Mouse (Mus musculus) MEL (cell line): ENCODE data around the gene Grik4. TPM values are rescaled to one million over a fixed set of nuclear protein-coding genes. Genes with fewer than 3 reads are reported as not detected.

ENCODE experiments used
- DNase-seq: peaks from one replicate; pipeline ENCODE4 v3.0.0; 2011; ENCODE audit warnings: low read depth, low spot score
- H3K27ac ChIP-seq: 2 replicates; pipeline ENCODE4 v1.5.1; 2012; ENCODE audit warnings: low read depth, mild to moderate bottlenecking, control low read depth, low read length, moderate library complexity; ENCODE audit not compliant: control insufficient read depth
- H3K27me3 ChIP-seq, 2 experiments: fragments of 150-350 bp in 1 of 2; sonication (generic) in 1 of 2; 2 replicates each; pipeline ENCODE4 v1.6.1; 2012; ENCODE audit warnings: low read length in 2 of 2, mild to moderate bottlenecking in 2 of 2, improper control_type of control experiment in 1 of 2, moderate library complexity in 1 of 2; ENCODE audit not compliant: insufficient read depth in 2 of 2, control insufficient read depth in 1 of 2
- H3K36me3 ChIP-seq, 2 experiments: 2 replicates each; pipeline ENCODE4 v1.6.1; 2012 to 2014; ENCODE audit warnings: low read length in 2 of 2, improper control_type of control experiment in 1 of 2, inconsistent platforms in 1 of 2, mild to moderate bottlenecking in 1 of 2; ENCODE audit not compliant: insufficient read depth in 2 of 2, control insufficient read depth in 1 of 2
- H3K4me1 ChIP-seq, 2 experiments: fragments of 150-350 bp in 1 of 2; sonication (generic) in 1 of 2; 2 replicates each; pipeline ENCODE4 v1.6.1; 2012; ENCODE audit warnings: low read length in 2 of 2, improper control_type of control experiment in 1 of 2, mild to moderate bottlenecking in 1 of 2; ENCODE audit not compliant: insufficient read depth in 2 of 2, control insufficient read depth in 1 of 2
- H3K4me3 ChIP-seq, 2 experiments: fragments of 150-350 bp in 1 of 2; sonication (generic) in 1 of 2; 2 replicates each; pipeline ENCODE4 v1.5.1; 2012; ENCODE audit warnings: low read depth in 2 of 2, low read length in 2 of 2, mild to moderate bottlenecking in 2 of 2, moderate library complexity in 2 of 2, control low read depth in 1 of 2, improper control_type of control experiment in 1 of 2; ENCODE audit not compliant: control insufficient read depth in 1 of 2, insufficient read depth in 1 of 2
- H3K79me2 ChIP-seq: 2 replicates; pipeline ENCODE4 v1.6.1; 2012; ENCODE audit warnings: mild to moderate bottlenecking, low read length, moderate library complexity; ENCODE audit not compliant: control insufficient read depth, poor library complexity, insufficient read depth
- H3K9ac ChIP-seq: 2 replicates; pipeline ENCODE4 v1.6.1; 2012; ENCODE audit warnings: low read depth, mild to moderate bottlenecking, control low read depth, low read length, moderate library complexity; ENCODE audit not compliant: control insufficient read depth, poor library complexity, severe bottlenecking
- H3K9me3 ChIP-seq: fragments of 150-350 bp; sonication (generic); replicated peaks from 2 replicates; pipeline ENCODE4 v1.6.1; 2012; ENCODE audit warnings: mild to moderate bottlenecking, low read length, improper control_type of control experiment, moderate library complexity; ENCODE audit not compliant: insufficient read depth
- BHLHE40 ChIP-seq: IDR thresholded peaks from 2 replicates; pipeline ENCODE4 v1.6.1; 2012; ENCODE audit warnings: low read depth, mild to moderate bottlenecking, inconsistent platforms, low read length, improper control_type of control experiment, borderline replicate concordance
- CHD2 ChIP-seq: IDR thresholded peaks from 2 replicates; pipeline ENCODE4 v1.6.1; 2011; ENCODE audit warnings: low read length, improper control_type of control experiment
- CTCF ChIP-seq, 3 experiments: IDR thresholded peaks in 2 of 3; conservative IDR thresholded peaks in 1 of 3; 2 replicates each; pipeline ENCODE4 v1.5.1; 2011 to 2012; ENCODE audit warnings: low read length in 3 of 3, low read depth in 2 of 3, mild to moderate bottlenecking in 2 of 3, improper control_type of control experiment in 1 of 3, inconsistent platforms in 1 of 3, mixed read lengths in 1 of 3, moderate library complexity in 1 of 3; ENCODE audit not compliant: control insufficient read depth in 1 of 3, insufficient read depth in 1 of 3, poor library complexity in 1 of 3, severe bottlenecking in 1 of 3
- ELF1 ChIP-seq: IDR thresholded peaks from 2 replicates; pipeline ENCODE4 v1.6.1; 2014; ENCODE audit warnings: low read depth, mild to moderate bottlenecking, inconsistent platforms, low read length, improper control_type of control experiment, moderate library complexity
- ETS1 ChIP-seq: IDR thresholded peaks from 2 replicates; pipeline ENCODE4 v1.6.1; 2012; ENCODE audit warnings: low read depth, mild to moderate bottlenecking, inconsistent platforms, low read length, improper control_type of control experiment, moderate library complexity
- HCFC1 ChIP-seq: IDR thresholded peaks from 2 replicates; pipeline ENCODE4 v1.6.1; 2012; ENCODE audit warnings: low read depth, mild to moderate bottlenecking, inconsistent platforms, low read length, improper control_type of control experiment, moderate library complexity
- MAFK ChIP-seq: IDR thresholded peaks from 2 replicates; pipeline ENCODE4 v1.6.1; 2011; ENCODE audit warnings: low read depth, mild to moderate bottlenecking, low read length, improper control_type of control experiment, borderline replicate concordance
- MAX ChIP-seq: IDR thresholded peaks from 2 replicates; pipeline ENCODE4 v1.6.1; 2011; ENCODE audit warnings: low read length, improper control_type of control experiment
- MAZ ChIP-seq: IDR thresholded peaks from 2 replicates; pipeline ENCODE4 v1.6.1; 2012; ENCODE audit warnings: low read depth, mild to moderate bottlenecking, inconsistent platforms, low read length, improper control_type of control experiment
- MEF2A ChIP-seq: IDR thresholded peaks from 2 replicates; pipeline ENCODE4 v1.6.1; 2014; ENCODE audit warnings: low read depth, mild to moderate bottlenecking, inconsistent platforms, low read length, improper control_type of control experiment; ENCODE audit not compliant: poor library complexity, insufficient replicate concordance, severe bottlenecking; ENCODE audit errors: extremely low read depth
- MXI1 ChIP-seq: IDR thresholded peaks from 2 replicates; pipeline ENCODE4 v1.6.1; 2011; ENCODE audit warnings: mild to moderate bottlenecking, low read depth, low read length, improper control_type of control experiment
- MYB ChIP-seq: IDR thresholded peaks from 2 replicates; pipeline ENCODE4 v1.6.1; 2011; ENCODE audit warnings: mild to moderate bottlenecking, low read depth, low read length, improper control_type of control experiment
- MYC ChIP-seq: IDR thresholded peaks from 2 replicates; pipeline ENCODE4 v1.6.1; 2011; ENCODE audit warnings: low read depth, mild to moderate bottlenecking, low read length, improper control_type of control experiment, moderate library complexity
- NELFE ChIP-seq: IDR thresholded peaks from 2 replicates; pipeline ENCODE4 v1.6.1; 2011; ENCODE audit warnings: low read depth, low read length, improper control_type of control experiment
- POLR2A ChIP-seq, 2 experiments: IDR thresholded peaks; 2 replicates each; pipeline ENCODE4 v1.6.1; 2011 to 2012; ENCODE audit warnings: low read length in 2 of 2, mild to moderate bottlenecking in 2 of 2, control low read depth in 1 of 2, improper control_type of control experiment in 1 of 2, low read depth in 1 of 2, moderate library complexity in 1 of 2; ENCODE audit not compliant: control insufficient read depth in 1 of 2, insufficient read depth in 1 of 2, poor library complexity in 1 of 2
- POLR2AphosphoS2 ChIP-seq: IDR thresholded peaks from 2 replicates; pipeline ENCODE4 v1.6.1; 2011; ENCODE audit warnings: low read length, improper control_type of control experiment
- POLR2AphosphoS5 ChIP-seq: IDR thresholded peaks from 2 replicates; pipeline ENCODE4 v1.6.1; 2012; ENCODE audit warnings: low read depth, borderline replicate concordance, mild to moderate bottlenecking, inconsistent platforms, low read length, moderate library complexity, mixed read lengths
- SIN3A ChIP-seq: IDR thresholded peaks from 2 replicates; pipeline ENCODE4 v1.6.1; 2012; ENCODE audit warnings: low read length, improper control_type of control experiment, inconsistent platforms
- SMC3 ChIP-seq: IDR thresholded peaks from 2 replicates; pipeline ENCODE4 v1.6.1; 2011; ENCODE audit warnings: low read depth, low read length, improper control_type of control experiment
- TAL1 ChIP-seq: IDR thresholded peaks from 2 replicates; pipeline ENCODE4 v1.6.1; 2012; ENCODE audit warnings: mild to moderate bottlenecking, inconsistent platforms, low read length, moderate library complexity, mixed read lengths
- USF1 ChIP-seq: IDR thresholded peaks from 2 replicates; pipeline ENCODE4 v1.6.1; 2014; ENCODE audit warnings: low read depth, mild to moderate bottlenecking, inconsistent platforms, low read length, improper control_type of control experiment, moderate library complexity
- USF2 ChIP-seq, 2 experiments: IDR thresholded peaks; 2 replicates each; pipeline ENCODE4 v1.6.1; 2011 to 2012; ENCODE audit warnings: improper control_type of control experiment in 2 of 2, low read length in 2 of 2, borderline replicate concordance in 1 of 2, inconsistent platforms in 1 of 2, low read depth in 1 of 2, mild to moderate bottlenecking in 1 of 2; ENCODE audit not compliant: insufficient read depth in 1 of 2
- ZKSCAN1 ChIP-seq: IDR thresholded peaks from 2 replicates; pipeline ENCODE4 v1.6.1; 2012; ENCODE audit warnings: low read depth, mild to moderate bottlenecking, inconsistent platforms, low read length, improper control_type of control experiment, moderate library complexity
- ZMIZ1 ChIP-seq: IDR thresholded peaks from 2 replicates; pipeline ENCODE4 v1.6.1; 2012; ENCODE audit warnings: low read depth, mild to moderate bottlenecking, inconsistent platforms, low read length, improper control_type of control experiment, moderate library complexity
- polyA plus RNA-seq, 2 experiments: library from polyadenylated mRNA; stranded (reverse) in 1 of 2; unstranded in 1 of 2; fragments of >175 nt in 1 of 2; fragments of >200 nt in 1 of 2; gene quantifications; 2 replicates each; pipeline versions ENCODE4 v1.2.1 to v1.2.4; 2012; ENCODE audit warnings: low replicate concordance in 2 of 2, low read depth in 1 of 2; ENCODE audit not compliant: insufficient read length in 2 of 2, insufficient read depth in 1 of 2, missing spikeins in 1 of 2
- total RNA-seq: library from RNA; depleted of rRNA; stranded (reverse); fragments of 300-350 nt; gene quantifications from 2 replicates; pipeline ENCODE4 v1.2.3, GENCODE M21; 2012

The Grik4 gene
- total and polyA plus RNA-seq, 3 experiments, result 0.17 TPM; not detected in 2

DNA sequence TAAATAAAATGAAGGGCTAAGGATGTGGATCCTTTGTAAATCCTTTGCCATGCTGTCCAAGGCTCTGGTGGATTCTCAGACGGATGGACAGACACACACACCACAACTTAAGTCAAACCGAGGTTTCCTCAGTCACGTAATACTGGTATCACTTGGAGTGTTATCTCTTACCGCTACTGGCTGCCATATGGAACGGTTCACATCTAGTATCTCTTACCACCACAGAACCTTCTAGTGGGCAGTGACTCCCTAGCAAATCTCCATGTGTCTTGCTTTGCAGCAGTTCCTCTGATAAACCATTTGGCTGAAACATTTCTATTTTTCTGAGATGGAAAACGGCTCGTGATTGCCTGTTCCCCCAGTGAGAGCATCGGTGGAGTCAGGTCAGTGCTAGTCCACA lies 470.0 kb downstream of the Grik4 start (continued):
- no peak for TF ChIP-seq POLR2AphosphoS5
- TF ChIP-seq CTCF (IDR thresholded peaks at IDR 0.05 in 2 of 3, conservative IDR thresholded peaks at IDR 0.05 in 1 of 3; ENCODE audit: control insufficient read depth in 1 of 3, insufficient read depth in 1 of 3, low read depth in 2 of 3, low read length in 3 of 3, poor library complexity in 1 of 3, severe bottlenecking in 1 of 3), result no peak
- no peak for TF ChIP-seq CHD2
- no peak for TF ChIP-seq POLR2AphosphoS2
- no peak for TF ChIP-seq MEF2A
- peak; percentile 39; the same call in 1 of the 2 replicates for TF ChIP-seq MYB
- TF ChIP-seq MAFK, result no peak
- TF ChIP-seq SMC3, result no peak
- 0 out of 2 replicates have a peak, but pooled peaks have one; percentile 16 for TF ChIP-seq HCFC1
- TF ChIP-seq MAX, result no peak
- TF ChIP-seq POLR2A (IDR thresholded peaks at IDR 0.05; ENCODE audit: control insufficient read depth in 1 of 2, insufficient read depth in 1 of 2, low read depth in 1 of 2, low read length in 2 of 2, poor library complexity in 1 of 2), result no peak

- H3K79me2 ChIP-seq, result peaks cover 21% of the 10 kb centered on the region
- peak overlapping the region; percentile 78 to 95 for H3K4me3 ChIP-seq
- peak overlapping the region; percentile 55 for H3K27ac ChIP-seq
- H3K36me3 ChIP-seq, result peaks cover 0 to 33% of the 10 kb centered on the region in 2 experiments; a peak in 2 of 4 replicates
- no peaks in the 10 kb centered on the region for H3K27me3 ChIP-seq
- peak overlapping the region; percentile 84 for H3K9ac ChIP-seq
- peak; percentile 87 for DNase-seq
- H3K9me3 ChIP-seq, result no peaks in the 10 kb centered on the region
- TF ChIP-seq MAX (peak; percentile 97), ELF1 (peak; percentile 76), SIN3A (peak; percentile 92), USF1 (peak; percentile 97), USF2 (IDR thresholded peaks at IDR 0.05; ENCODE audit: borderline replicate concordance in 1 of 2, insufficient read depth in 1 of 2, low read depth in 1 of 2, low read length in 2 of 2) (peak; percentile 75 to 88), TAL1 (no peak), MXI1 (peak; percentile 93), NELFE (peak; percentile 45), BHLHE40 (peak; percentile 98), ZKSCAN1 (no peak), ZMIZ1 (no peak), ETS1 (peak; percentile 40; the same call in 1 of the 2 replicates), POLR2A (IDR thresholded peaks at IDR 0.05; ENCODE audit: control insufficient read depth in 1 of 2, insufficient read depth in 1 of 2, low read depth in 1 of 2, low read length in 2 of 2, poor library complexity in 1 of 2) (0 out of 4 replicates have a peak, but pooled peaks of 1 of the 2 experiments have one; percentile 34), HCFC1 (peak; percentile 84), MAZ (no peak), MYC (0 out of 2 replicates have a peak, but pooled peaks have one; percentile 22)
- TF ChIP-seq, all 39 proteins: peak for 12
- H3K4me1 ChIP-seq, result peaks cover 26 to 51% of the 10 kb centered on the region in 2 experiments
These were observed 472.2 kb downstream of the Grik4 start for GRCm38 (mm10) chr9:42471921-42472747.
